Mouse (Mus musculus): ENCODE measurements at regions not wholly inside any gene's neighbourhood (a gene's known extent, or its start where the extent isn't known, plus 50 kb on each side); places are given as distances from the start of the nearest gene placed in this dataset.

GRCm38 (mm10) chr1:90369287-90369686 is 165.5 kb downstream of the Ackr3 start:
- WGBS, result 79% methylated on average over 2 of the region's 2 CpGs
- no peak for ATAC-seq (ENCODE audit: low read depth)

GRCm38 (mm10) chr1:90370766-90371165 is 167.0 kb downstream of the Ackr3 start:
- H3K9ac ChIP-seq (ENCODE audit: low read depth, low read length), result no peak overlapping the region
- H3K27ac ChIP-seq (replicated peaks; ENCODE audit: low read depth, low read length), result no peak overlapping the region
- H3K27me3 ChIP-seq (replicated peaks; ENCODE audit: control insufficient read depth, insufficient read depth, low read length), result no peaks in the 10 kb centered on the region
- ATAC-seq (ENCODE audit: low read depth), result no peak
- H3K36me3 ChIP-seq (ENCODE audit: control insufficient read depth, insufficient read depth, low read length), result no peaks in the 10 kb centered on the region
- H3K4me1 ChIP-seq (ENCODE audit: control insufficient read depth, insufficient read depth, low read length), result 0 out of 2 replicates have a peak, but pooled peaks cover 3% of the 10 kb centered on the region
- no peak overlapping the region for H3K4me3 ChIP-seq (ENCODE audit: low read depth, low read length)
- 76% methylated on average over 5 of the region's 5 CpGs for WGBS
- no peak for DNase-seq (ENCODE audit: low spot score)
- H3K4me2 ChIP-seq (ENCODE audit: low read depth, low read length), result no peak overlapping the region
- 0 out of 2 replicates have a peak, but pooled peaks cover 4% of the 10 kb centered on the region for H3K9me3 ChIP-seq (ENCODE audit: control insufficient read depth, low read length)

More at GRCm38 (mm10) chr1:90369287-90369686, 165.5 kb downstream of the Ackr3 start:
- Histone ChIP-seq H3K4me3 (ENCODE audit: low read depth, low read length) (no peak overlapping the region), H3K4me1 (ENCODE audit: control insufficient read depth, insufficient read depth, low read length) (0 out of 2 replicates have a peak, but pooled peaks cover 5% of the 10 kb centered on the region), H3K9ac (ENCODE audit: low read depth, low read length) (no peak overlapping the region), H3K27ac (replicated peaks; ENCODE audit: low read depth, low read length) (no peak overlapping the region), H3K4me2 (ENCODE audit: low read depth, low read length) (no peak overlapping the region), H3K27me3 (replicated peaks; ENCODE audit: control insufficient read depth, insufficient read depth, low read length) (no peaks in the 10 kb centered on the region), H3K36me3 (ENCODE audit: control insufficient read depth, insufficient read depth, low read length) (no peaks in the 10 kb centered on the region), H3K9me3 (ENCODE audit: control insufficient read depth, low read length) (0 out of 2 replicates have a peak, but pooled peaks cover 4% of the 10 kb centered on the region)
- DNase-seq (ENCODE audit: low spot score), result peak; percentile 16

GRCm38 (mm10) chr1:90373001-90373400 is 169.2 kb downstream of the Ackr3 start:
- Histone ChIP-seq H3K4me3 (ENCODE audit: low read depth, low read length) (no peak overlapping the region), H3K36me3 (ENCODE audit: control insufficient read depth, insufficient read depth, low read length) (no peaks in the 10 kb centered on the region), H3K4me2 (ENCODE audit: low read depth, low read length) (no peak overlapping the region), H3K9me3 (ENCODE audit: control insufficient read depth, low read length) (0 out of 2 replicates have a peak, but pooled peaks cover 4% of the 10 kb centered on the region), H3K4me1 (ENCODE audit: control insufficient read depth, insufficient read depth, low read length) (0 out of 2 replicates have a peak, but pooled peaks cover 3% of the 10 kb centered on the region), H3K27me3 (replicated peaks; ENCODE audit: control insufficient read depth, insufficient read depth, low read length) (no peaks in the 10 kb centered on the region), H3K9ac (ENCODE audit: low read depth, low read length) (no peak overlapping the region), H3K27ac (replicated peaks; ENCODE audit: low read depth, low read length) (no peak overlapping the region)
- no peak for ATAC-seq (ENCODE audit: low read depth)
- no peak for DNase-seq (ENCODE audit: low spot score)
- WGBS, result 92% methylated on average over 5 of the region's 5 CpGs

- Histone ChIP-seq H3K9ac (ENCODE audit: low read depth, low read length) (no peak overlapping the region), H3K4me3 (ENCODE audit: low read depth, low read length) (no peak overlapping the region), H3K4me1 (ENCODE audit: control insufficient read depth, insufficient read depth, low read length) (0 out of 2 replicates have a peak, but pooled peaks cover 3% of the 10 kb centered on the region), H3K27me3 (replicated peaks; ENCODE audit: control insufficient read depth, insufficient read depth, low read length) (no peaks in the 10 kb centered on the region), H3K4me2 (ENCODE audit: low read depth, low read length) (no peak overlapping the region), H3K27ac (replicated peaks; ENCODE audit: low read depth, low read length) (no peak overlapping the region), H3K36me3 (ENCODE audit: control insufficient read depth, insufficient read depth, low read length) (no peaks in the 10 kb centered on the region), H3K9me3 (ENCODE audit: control insufficient read depth, low read length) (0 out of 2 replicates have a peak, but pooled peaks cover 4% of the 10 kb centered on the region)
- ATAC-seq (ENCODE audit: low read depth) (no peak), DNase-seq (ENCODE audit: low spot score) (peak; percentile 17)
- 53% methylated on average over 12 of the region's 12 CpGs for WGBS
These were observed 170.7 kb downstream of the Ackr3 start for GRCm38 (mm10) chr1:90374517-90374916.

- H3K27ac ChIP-seq (replicated peaks; ENCODE audit: low read depth, low read length), result no peak overlapping the region
- H3K4me1 ChIP-seq (ENCODE audit: control insufficient read depth, insufficient read depth, low read length), result no peaks in the 10 kb centered on the region; the same call in 1 of the 2 replicates
- no peaks in the 10 kb centered on the region for H3K36me3 ChIP-seq (ENCODE audit: control insufficient read depth, insufficient read depth, low read length)
- no peak overlapping the region for H3K4me2 ChIP-seq (ENCODE audit: low read depth, low read length)
- DNase-seq (ENCODE audit: low spot score) (peak; percentile 65), ATAC-seq (ENCODE audit: low read depth) (no peak)
- H3K4me3 ChIP-seq (ENCODE audit: low read depth, low read length), result no peak overlapping the region
- no peaks in the 10 kb centered on the region for H3K9me3 ChIP-seq (ENCODE audit: control insufficient read depth, low read length)
- WGBS, result 77% methylated on average over 9 of the region's 9 CpGs
- H3K27me3 ChIP-seq (replicated peaks; ENCODE audit: control insufficient read depth, insufficient read depth, low read length), result no peaks in the 10 kb centered on the region
- H3K9ac ChIP-seq (ENCODE audit: low read depth, low read length), result no peak overlapping the region
These were observed 176.4 kb downstream of the Ackr3 start for GRCm38 (mm10) chr1:90380034-90380705.

GRCm38 (mm10) chr1:90382941-90383470 is 179.2 kb downstream of the Ackr3 start:
- DNase-seq (ENCODE audit: low spot score) (no peak), ATAC-seq (ENCODE audit: low read depth) (no peak)
- Histone ChIP-seq H3K4me3 (ENCODE audit: low read depth, low read length) (no peak overlapping the region), H3K27ac (replicated peaks; ENCODE audit: low read depth, low read length) (no peak overlapping the region), H3K27me3 (replicated peaks; ENCODE audit: control insufficient read depth, insufficient read depth, low read length) (no peaks in the 10 kb centered on the region), H3K9me3 (ENCODE audit: control insufficient read depth, low read length) (no peaks in the 10 kb centered on the region), H3K4me1 (ENCODE audit: control insufficient read depth, insufficient read depth, low read length) (no peaks in the 10 kb centered on the region; the same call in 1 of the 2 replicates), H3K9ac (ENCODE audit: low read depth, low read length) (no peak overlapping the region), H3K4me2 (ENCODE audit: low read depth, low read length) (no peak overlapping the region), H3K36me3 (ENCODE audit: control insufficient read depth, insufficient read depth, low read length) (no peaks in the 10 kb centered on the region)
- WGBS, result 59% methylated on average over 11 of the region's 11 CpGs

- Histone ChIP-seq H3K4me1 (ENCODE audit: control insufficient read depth, insufficient read depth, low read length) (no peaks in the 10 kb centered on the region; the same call in 1 of the 2 replicates), H3K27ac (replicated peaks; ENCODE audit: low read depth, low read length) (no peak overlapping the region), H3K36me3 (ENCODE audit: control insufficient read depth, insufficient read depth, low read length) (no peaks in the 10 kb centered on the region), H3K4me3 (ENCODE audit: low read depth, low read length) (no peak overlapping the region), H3K9ac (ENCODE audit: low read depth, low read length) (no peak overlapping the region), H3K4me2 (ENCODE audit: low read depth, low read length) (no peak overlapping the region), H3K9me3 (ENCODE audit: control insufficient read depth, low read length) (no peaks in the 10 kb centered on the region), H3K27me3 (replicated peaks; ENCODE audit: control insufficient read depth, insufficient read depth, low read length) (no peaks in the 10 kb centered on the region)
- no peak for ATAC-seq (ENCODE audit: low read depth)
- no peak for DNase-seq (ENCODE audit: low spot score)
- 46% methylated on average over 4 of the region's 4 CpGs for WGBS
These were observed 181.2 kb downstream of the Ackr3 start for GRCm38 (mm10) chr1:90385024-90385423.

- WGBS, result 71% methylated on average over 7 of the region's 7 CpGs
- H3K4me1 ChIP-seq (ENCODE audit: control insufficient read depth, insufficient read depth, low read length), result peaks cover 13% of the 10 kb centered on the region
- H3K9ac ChIP-seq (ENCODE audit: low read depth, low read length), result no peak overlapping the region
- DNase-seq (ENCODE audit: low spot score) (peak; percentile 34), ATAC-seq (ENCODE audit: low read depth) (no peak)
- H3K27me3 ChIP-seq (replicated peaks; ENCODE audit: control insufficient read depth, insufficient read depth, low read length), result no peaks in the 10 kb centered on the region
- no peaks in the 10 kb centered on the region for H3K36me3 ChIP-seq (ENCODE audit: control insufficient read depth, insufficient read depth, low read length)
- no peaks in the 10 kb centered on the region for H3K9me3 ChIP-seq (ENCODE audit: control insufficient read depth, low read length)
- no peak overlapping the region for H3K4me3 ChIP-seq (ENCODE audit: low read depth, low read length)
- no peak overlapping the region for H3K4me2 ChIP-seq (ENCODE audit: low read depth, low read length)
- no peak overlapping the region for H3K27ac ChIP-seq (replicated peaks; ENCODE audit: low read depth, low read length)
These were observed 183.0 kb downstream of the Ackr3 start for GRCm38 (mm10) chr1:90386792-90387191.

All from embryonic facial prominence, embryonic 14.5 days (tissue).